Mouse (Mus musculus) megakaryocyte-erythroid progenitor cell, adult 5 weeks (primary cell): Measurements from ENCODE around the gene Reg1. TPM values are rescaled to one million over a fixed set of nuclear protein-coding genes. Genes with fewer than 3 reads are reported as not detected.

ENCODE experiments used
- polyA plus RNA-seq: library from polyadenylated mRNA; stranded (reverse); fragments of >175 nt; gene quantifications from 2 replicates; pipeline ENCODE4 v1.2.3, GENCODE M21; 2012

The Reg1 gene
- polyA plus RNA-seq: not detected in 2 replicates

DNA sequence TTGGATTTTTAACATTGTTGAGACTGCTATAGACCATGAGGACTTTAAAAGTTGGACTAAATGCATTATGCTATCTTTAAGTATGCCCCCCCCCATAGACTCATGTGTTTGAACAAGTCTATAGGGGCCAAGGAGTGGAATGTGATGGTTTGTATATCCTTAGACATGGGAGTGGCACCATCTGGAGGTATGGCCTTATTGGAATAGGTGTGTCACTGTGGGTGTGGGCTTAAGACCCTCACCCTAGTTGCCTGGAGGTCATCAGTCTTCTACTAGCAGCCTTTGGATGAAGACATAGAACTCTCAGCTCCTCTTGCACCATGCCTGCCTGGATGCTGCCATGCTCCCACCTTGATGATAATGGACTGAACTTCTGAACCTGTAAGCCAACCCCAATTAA lies at the start of gene Reg1:
TSS of gene Reg1 (plus strand) at position 301 of the 400 bp plus-strand sequence.

DNA sequence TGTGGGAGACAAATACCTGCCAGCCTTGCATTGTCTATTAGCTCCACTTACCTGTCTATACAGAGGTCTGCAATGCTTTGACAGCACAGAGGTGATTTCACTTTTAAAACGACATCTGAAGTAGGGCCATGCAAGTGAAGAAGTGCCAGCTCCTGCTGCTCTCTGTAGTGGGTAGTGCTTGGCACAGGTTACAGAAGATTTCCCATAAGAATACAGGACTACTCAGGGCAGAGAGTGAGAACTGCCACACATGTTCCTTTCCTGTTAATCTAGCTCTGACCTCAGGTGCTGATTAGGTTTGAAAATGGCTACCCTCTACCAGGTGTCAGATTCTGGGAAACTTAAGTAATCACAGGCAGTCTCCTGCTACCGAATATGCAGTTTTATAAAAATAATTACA lies 43.7 kb upstream of the Reg1 start, which contains the start of gene Reg3d:
TSS of gene Reg3d (minus strand) at position 101 of the 400 bp plus-strand sequence.

GRCm38 (mm10) chr6:78380409-78380808 lies 42.1 kb upstream of the Reg1 start, which contains the start of gene Reg3a:
Gene Reg3a, plus strand, starts transcription at chr6:78380709.

GRCm38 (mm10) chr6:78395323-78395722 lies 27.2 kb upstream of the Reg1 start, which contains the start of gene Reg2:
Gene Reg2, plus strand, starts transcription at chr6:78395623.

DNA sequence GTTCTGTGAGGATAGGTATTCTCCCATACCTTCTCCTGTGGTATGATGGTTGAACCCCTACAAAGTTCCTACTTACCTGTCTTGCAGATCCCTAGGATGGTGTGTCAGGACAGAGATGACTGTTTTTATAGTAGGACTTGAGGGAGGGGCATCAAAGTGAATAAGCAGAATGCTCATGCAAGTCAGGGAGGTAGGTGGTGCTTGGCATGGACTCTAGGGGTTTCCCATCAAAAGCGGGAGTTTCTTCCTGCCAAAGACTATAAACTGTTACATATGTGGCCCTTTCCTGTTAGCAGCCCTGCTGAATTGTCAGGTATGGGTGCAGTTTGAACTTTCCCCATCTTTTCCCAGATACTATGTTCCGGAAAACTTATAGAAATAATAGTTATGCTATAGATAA lies 46.3 kb downstream of the Reg1 start, which contains the start of gene Reg3g:
TSS of gene Reg3g (minus strand) at position 101 of the 400 bp plus-strand sequence.

Other genes starting within 250 kb of the Reg1 start
- not detected in 2 replicates for gene Reg3b, start 52.1 kb upstream of the Reg1 start, polyA plus RNA-seq
- gene Reg3d, start 43.8 kb upstream of the Reg1 start, polyA plus RNA-seq: not detected in 2 replicates
- not detected in 2 replicates for gene Reg3a, start 42.0 kb upstream of the Reg1 start, polyA plus RNA-seq
- not detected in 2 replicates for gene Reg2, start 27.1 kb upstream of the Reg1 start, polyA plus RNA-seq
- not detected in 2 replicates for gene Reg3g, start 46.2 kb downstream of the Reg1 start, polyA plus RNA-seq